Mouse (Mus musculus) heart, postnatal 14 days (tissue): Measurements from ENCODE around the gene Lhx4. TPM values are rescaled to one million over a fixed set of nuclear protein-coding genes. Genes with fewer than 3 reads are reported as not detected.

Experiments
- total RNA-seq, 2 experiments: library from RNA; stranded (reverse); gene quantifications; 2 replicates each; pipeline ENCODE4 v1.2.3; 2021

Gene Lhx4
- total RNA-seq, 2 experiments from 2014 or later: not detected

Other genes with a start within 250 kb of the Lhx4 start
- gene Acbd6, start 193.6 kb downstream of the Lhx4 start, total RNA-seq: 10 to 100 TPM; 46.4 to 50.3 TPM
- 10 to 100 TPM; 45.5 to 55.2 TPM for gene Qsox1, start 61.2 kb upstream of the Lhx4 start, total RNA-seq
- gene Cep350, start 221.6 kb upstream of the Lhx4 start, total RNA-seq: 10 to 100 TPM; 37.9 to 40.7 TPM